Mouse (Mus musculus) heart, embryonic 12.5 days (tissue): ENCODE measurements around the gene Kbtbd12. TPM values are rescaled to one million over a fixed set of nuclear protein-coding genes. Genes with fewer than 3 reads are reported as not detected.

Source experiments
- ATAC-seq: fragments of 200-750 bp; cut with Nextera tagmentation; 2 replicates; pipeline ENCODE4 v1.8.0; 2017; ENCODE audit warnings: moderate TSS enrichment, moderate library complexity; ENCODE audit not compliant: insufficient number of reproducible peaks, low FRiP score
- H3K27ac ChIP-seq: fragments of 300-500 bp; sonication (generic); 2 replicates; pipeline ENCODE4 v1.5.1; 2016; ENCODE audit warnings: mild to moderate bottlenecking, moderate library complexity; ENCODE audit not compliant: poor library complexity, severe bottlenecking
- H3K27me3 ChIP-seq: fragments of 300-500 bp; sonication (generic); replicated peaks from 2 replicates; pipeline ENCODE4 v1.6.1; 2016; ENCODE audit warnings: mild to moderate bottlenecking, moderate library complexity
- H3K36me3 ChIP-seq: fragments of 300-500 bp; sonication (generic); 2 replicates; pipeline ENCODE4 v1.6.1; 2016; ENCODE audit warnings: mild to moderate bottlenecking, moderate library complexity
- H3K4me1 ChIP-seq: fragments of 300-500 bp; sonication (generic); replicated peaks from 2 replicates; pipeline ENCODE4 v1.6.1; 2016; ENCODE audit warnings: mild to moderate bottlenecking
- H3K4me2 ChIP-seq: fragments of 300-500 bp; sonication (generic); 2 replicates; pipeline ENCODE4 v1.6.1; 2016; ENCODE audit warnings: mild to moderate bottlenecking, moderate library complexity
- H3K4me3 ChIP-seq: fragments of 300-500 bp; sonication (generic); 2 replicates; pipeline ENCODE4 v1.5.1; 2016; ENCODE audit warnings: mild to moderate bottlenecking
- H3K9ac ChIP-seq: fragments of 300-500 bp; sonication (generic); 2 replicates; pipeline ENCODE4 v1.6.1; 2016; ENCODE audit warnings: mild to moderate bottlenecking, moderate library complexity
- H3K9me3 ChIP-seq: fragments of 300-500 bp; sonication (generic); replicated peaks from 2 replicates; pipeline ENCODE4 v1.6.1; 2016; ENCODE audit warnings: mild to moderate bottlenecking, moderate library complexity
- whole genome bisulfite sequencing: fragments of 180-500 bp; shearing (Covaris S2); methylation state at CpG from one replicate; pipeline ENCODE4 v1.1.7; 2016; 5-methylcytosine and 5-hydroxymethylcytosine counted together
- polyA plus RNA-seq: library from polyadenylated mRNA; unstranded; fragments of >200 nt; fragmentation: Nextera tagmentation; extraction: Ambion mirVana; gene quantifications from 2 replicates; pipeline ENCODE4 v1.2.1, GENCODE M21; 2016

The Kbtbd12 gene
- polyA plus RNA-seq, 1 experiment from 2014 or later, result 13.6 TPM

- Histone ChIP-seq H3K9me3 (no peaks in the 10 kb centered on the region), H3K36me3 (no peaks in the 10 kb centered on the region), H3K4me2 (peak overlapping the region; percentile 82), H3K27ac (peak overlapping the region; percentile 74), H3K27me3 (no peaks in the 10 kb centered on the region), H3K4me3 (peak overlapping the region; percentile 55), H3K9ac (peak overlapping the region; percentile 70; the same call in 1 of the 2 replicates), H3K4me1 (peaks cover 11% of the 10 kb centered on the region)
- ATAC-seq, result no peak
- WGBS, result 61% methylated on average over 4 of the region's 4 CpGs
Measured at GRCm38 (mm10) chr6:88626462-88626861, 11.3 kb downstream of the Kbtbd12 start.

GRCm38 (mm10) chr6:88621816-88622481 is 15.8 kb downstream of the Kbtbd12 start:
- no peak overlapping the region for H3K4me3 ChIP-seq
- H3K9me3 ChIP-seq, result no peaks in the 10 kb centered on the region
- H3K36me3 ChIP-seq, result no peaks in the 10 kb centered on the region
- WGBS, result 66% methylated on average over 4 of the region's 4 CpGs
- H3K27me3 ChIP-seq, result no peaks in the 10 kb centered on the region
- no peak overlapping the region for H3K9ac ChIP-seq
- no peak overlapping the region for H3K27ac ChIP-seq
- H3K4me1 ChIP-seq, result peaks cover 11% of the 10 kb centered on the region
- no peak for ATAC-seq
- no peak overlapping the region for H3K4me2 ChIP-seq

GRCm38 (mm10) chr6:88619542-88619941 is 18.2 kb downstream of the Kbtbd12 start:
- no peak for ATAC-seq
- no peak overlapping the region for H3K4me3 ChIP-seq
- WGBS, result 60% methylated on average over 5 of the region's 5 CpGs
- H3K27ac ChIP-seq, result no peak overlapping the region
- H3K36me3 ChIP-seq, result no peaks in the 10 kb centered on the region
- H3K4me2 ChIP-seq, result no peak overlapping the region
- H3K27me3 ChIP-seq, result no peaks in the 10 kb centered on the region
- no peak overlapping the region for H3K9ac ChIP-seq
- H3K9me3 ChIP-seq, result no peaks in the 10 kb centered on the region
- peaks cover 4% of the 10 kb centered on the region for H3K4me1 ChIP-seq

GRCm38 (mm10) chr6:88615352-88615751 is 22.4 kb downstream of the Kbtbd12 start:
- Histone ChIP-seq H3K27me3 (no peaks in the 10 kb centered on the region), H3K4me3 (no peak overlapping the region), H3K4me1 (0 out of 2 replicates have a peak, but pooled peaks cover 6% of the 10 kb centered on the region), H3K9me3 (no peaks in the 10 kb centered on the region), H3K36me3 (no peaks in the 10 kb centered on the region), H3K9ac (no peak overlapping the region), H3K4me2 (no peak overlapping the region), H3K27ac (no peak overlapping the region)
- WGBS, result 62% methylated on average over 2 of the region's 2 CpGs
- no peak for ATAC-seq

GRCm38 (mm10) chr6:88606417-88606816 is 31.3 kb downstream of the Kbtbd12 start:
- Histone ChIP-seq H3K4me1 (peaks cover 7% of the 10 kb centered on the region; the same call in 1 of the 2 replicates), H3K9me3 (no peaks in the 10 kb centered on the region), H3K9ac (no peak overlapping the region), H3K36me3 (no peaks in the 10 kb centered on the region), H3K4me2 (no peak overlapping the region), H3K4me3 (no peak overlapping the region), H3K27me3 (no peaks in the 10 kb centered on the region), H3K27ac (no peak overlapping the region)
- ATAC-seq, result no peak
- WGBS, result 62% methylated on average over 2 of the region's 2 CpGs

GRCm38 (mm10) chr6:88605715-88606114 is 32.0 kb downstream of the Kbtbd12 start:
- no peak overlapping the region for H3K27ac ChIP-seq
- no peak overlapping the region for H3K4me2 ChIP-seq
- H3K4me3 ChIP-seq, result no peak overlapping the region
- H3K4me1 ChIP-seq, result peaks cover 3% of the 10 kb centered on the region; the same call in 1 of the 2 replicates
- no peaks in the 10 kb centered on the region for H3K36me3 ChIP-seq
- no peak for ATAC-seq
- no peaks in the 10 kb centered on the region for H3K9me3 ChIP-seq
- WGBS, result 76% methylated on average over 2 of the region's 2 CpGs
- no peak overlapping the region for H3K9ac ChIP-seq
- no peaks in the 10 kb centered on the region for H3K27me3 ChIP-seq

GRCm38 (mm10) chr6:88605235-88605634 is 32.5 kb downstream of the Kbtbd12 start:
- Histone ChIP-seq H3K4me1 (peaks cover under 1% of the 10 kb centered on the region; the same call in 1 of the 2 replicates), H3K27me3 (no peaks in the 10 kb centered on the region), H3K9ac (no peak overlapping the region), H3K4me3 (no peak overlapping the region), H3K36me3 (no peaks in the 10 kb centered on the region), H3K9me3 (no peaks in the 10 kb centered on the region), H3K4me2 (no peak overlapping the region), H3K27ac (no peak overlapping the region)
- ATAC-seq, result no peak
- 68% methylated on average over 2 of the region's 2 CpGs for WGBS

GRCm38 (mm10) chr6:88596108-88596507 is 41.6 kb downstream of the Kbtbd12 start:
- 42% methylated on average over 2 of the region's 2 CpGs for WGBS
- H3K27me3 ChIP-seq, result no peaks in the 10 kb centered on the region
- peaks cover 19% of the 10 kb centered on the region for H3K4me1 ChIP-seq
- no peak overlapping the region for H3K27ac ChIP-seq
- H3K9me3 ChIP-seq, result 0 out of 2 replicates have a peak, but pooled peaks cover 3% of the 10 kb centered on the region
- H3K4me3 ChIP-seq, result no peak overlapping the region
- H3K4me2 ChIP-seq, result no peak overlapping the region
- no peak for ATAC-seq
- H3K9ac ChIP-seq, result no peak overlapping the region
- no peaks in the 10 kb centered on the region for H3K36me3 ChIP-seq

- Histone ChIP-seq H3K4me3 (no peak overlapping the region), H3K36me3 (no peaks in the 10 kb centered on the region), H3K4me1 (peaks cover 25% of the 10 kb centered on the region), H3K27me3 (no peaks in the 10 kb centered on the region), H3K9me3 (no peaks in the 10 kb centered on the region), H3K9ac (no peak overlapping the region), H3K27ac (no peak overlapping the region), H3K4me2 (no peak overlapping the region)
- 69% methylated on average over 6 of the region's 6 CpGs for WGBS
- ATAC-seq, result no peak; the same call in 1 of the 2 replicates
Measured at GRCm38 (mm10) chr6:88592367-88592766, 45.4 kb downstream of the Kbtbd12 start.

GRCm38 (mm10) chr6:88590231-88590630 is 47.5 kb downstream of the Kbtbd12 start:
- Histone ChIP-seq H3K9ac (no peak overlapping the region), H3K27ac (no peak overlapping the region), H3K4me2 (no peak overlapping the region), H3K9me3 (no peaks in the 10 kb centered on the region), H3K27me3 (no peaks in the 10 kb centered on the region; the same call in 1 of the 2 replicates), H3K4me1 (peaks cover 20% of the 10 kb centered on the region), H3K36me3 (no peaks in the 10 kb centered on the region), H3K4me3 (no peak overlapping the region)
- WGBS, result 77% methylated on average over 4 of the region's 4 CpGs
- ATAC-seq, result no peak

GRCm38 (mm10) chr6:88589517-88589916 is 48.2 kb downstream of the Kbtbd12 start:
- Histone ChIP-seq H3K9me3 (no peaks in the 10 kb centered on the region), H3K4me3 (no peak overlapping the region), H3K27ac (no peak overlapping the region), H3K27me3 (no peaks in the 10 kb centered on the region; the same call in 1 of the 2 replicates), H3K9ac (no peak overlapping the region), H3K4me1 (peaks cover 20% of the 10 kb centered on the region), H3K4me2 (no peak overlapping the region), H3K36me3 (no peaks in the 10 kb centered on the region)
- ATAC-seq, result 0 out of 2 replicates have a peak, but pooled peaks have one; percentile 42
- 19% methylated on average over 5 of the region's 5 CpGs for WGBS
